Mouse (Mus musculus) spleen, adult 12 weeks (tissue): ENCODE results near the gene Mctp2.

Source experiments
- DNase-seq: peaks from one replicate; pipeline ENCODE4 v3.0.0; 2022; ENCODE audit warnings: low spot score

Gene Mctp2

DNA sequence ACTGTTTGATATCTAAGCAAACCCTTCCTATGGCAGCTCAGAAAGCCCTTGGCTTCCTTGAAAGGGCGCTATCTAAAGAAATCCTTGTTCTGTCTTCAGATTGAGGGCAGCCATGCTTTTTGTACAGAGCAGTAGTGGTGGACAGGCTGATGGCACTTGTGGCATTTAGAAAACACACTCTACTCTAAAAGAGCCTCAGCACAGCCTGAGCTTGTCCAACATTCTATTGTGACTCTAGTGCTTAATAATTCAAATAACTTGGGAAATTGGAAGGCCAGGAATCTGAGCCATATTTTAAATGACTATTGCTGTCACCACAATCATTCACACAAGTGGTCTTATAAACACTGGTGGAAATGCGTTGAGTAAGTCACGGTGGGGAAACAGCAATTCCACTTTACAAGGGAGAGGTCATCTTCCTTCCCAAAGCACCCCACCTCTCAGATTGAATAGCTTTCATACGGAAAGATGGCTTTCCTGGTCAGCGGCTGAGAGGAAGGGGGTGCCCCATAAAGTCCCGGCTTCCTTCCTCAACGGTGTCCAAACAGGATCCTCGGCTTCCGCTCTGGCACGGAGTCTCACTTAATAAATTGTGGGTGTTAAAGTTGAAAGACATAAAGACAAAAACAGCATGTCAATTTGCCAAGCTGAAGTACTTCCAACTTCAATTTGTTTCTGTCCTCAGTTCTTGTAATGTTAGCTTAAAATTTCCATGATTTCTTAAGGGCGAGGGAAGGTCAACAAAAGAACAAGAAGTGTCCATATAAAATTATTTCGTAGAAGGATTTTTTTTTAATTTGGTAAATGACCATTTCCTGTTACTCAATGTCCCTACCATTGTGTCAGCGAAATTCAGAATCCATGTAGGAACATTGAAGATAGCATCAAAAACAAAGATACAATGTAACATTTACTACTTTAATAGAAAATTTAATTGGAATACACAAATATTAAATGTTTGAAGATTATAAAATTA lies 140.4 kb downstream of the Mctp2 start:
- DNase-seq = no peak

DNA sequence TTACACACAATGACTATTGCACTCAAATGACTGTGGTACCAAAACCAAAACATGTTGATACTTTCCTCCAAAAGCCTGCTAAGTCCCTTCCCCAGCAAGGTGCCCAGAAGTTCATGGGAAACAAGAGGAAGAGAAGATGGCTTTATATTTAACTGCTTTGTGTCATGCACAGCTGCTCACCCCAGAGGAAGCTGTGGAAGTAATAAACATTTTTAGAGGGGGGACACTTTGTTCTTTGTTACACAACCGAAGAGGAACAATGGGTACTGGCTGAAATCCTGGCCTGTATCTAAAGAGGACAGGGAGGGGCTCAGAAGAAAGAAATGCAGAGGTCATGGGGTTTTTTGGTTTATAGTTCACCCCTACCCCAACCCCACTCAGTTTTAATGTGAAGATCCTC lies 144.2 kb downstream of the Mctp2 start:
- DNase-seq = no peak

GRCm38 (mm10) chr7:72159513-72160063 lies 146.8 kb downstream of the Mctp2 start:
- no peak for DNase-seq

GRCm38 (mm10) chr7:72150799-72151708 lies 155.4 kb downstream of the Mctp2 start:
- DNase-seq = no peak

DNA sequence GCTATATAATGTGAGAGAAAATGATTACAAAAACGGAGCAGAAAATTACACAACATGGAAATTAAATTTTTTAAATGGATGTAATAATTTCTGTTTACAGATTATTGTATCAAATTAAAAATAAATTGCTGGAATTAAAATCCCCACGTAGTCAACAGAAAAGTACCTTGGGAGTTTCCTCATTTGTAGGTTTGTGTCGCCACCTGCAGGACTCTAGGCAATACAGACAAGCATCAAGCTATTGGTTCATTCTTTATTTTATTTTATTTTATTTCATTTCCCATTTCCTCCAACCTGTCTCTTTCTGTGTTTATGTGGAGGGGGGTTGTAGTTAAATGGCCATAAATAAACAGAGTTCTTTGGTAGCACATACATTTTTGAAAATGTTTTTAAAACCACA lies 157.3 kb downstream of the Mctp2 start:
- DNase-seq = no peak

DNA sequence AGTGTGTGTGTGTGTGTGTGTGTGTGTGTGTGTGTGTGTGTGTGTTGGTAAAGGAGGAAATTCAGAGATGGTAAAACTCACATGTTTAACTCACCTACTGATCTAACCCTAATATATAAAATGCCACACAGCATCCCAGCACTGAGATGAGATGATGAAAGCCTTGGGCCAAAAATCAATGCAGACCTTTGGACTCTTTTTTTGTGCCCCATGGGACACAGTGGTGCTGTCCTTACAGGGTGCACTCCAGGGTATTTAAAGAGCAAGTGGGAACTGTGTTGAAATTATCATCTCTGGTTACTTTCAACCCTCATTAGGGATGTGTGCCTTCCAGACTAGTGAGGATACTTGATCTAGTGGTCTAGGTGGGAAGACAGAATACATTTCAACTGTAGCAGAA lies 159.6 kb downstream of the Mctp2 start:
- no peak for DNase-seq

- DNase-seq = no peak
These were observed 160.5 kb downstream of the Mctp2 start for GRCm38 (mm10) chr7:72145726-72146520.

GRCm38 (mm10) chr7:72138701-72139100 lies 167.7 kb downstream of the Mctp2 start:
- DNase-seq = no peak

- DNase-seq = no peak
These were observed 185.4 kb downstream of the Mctp2 start for GRCm38 (mm10) chr7:72120986-72121385.

- no peak for DNase-seq
These were observed 186.7 kb downstream of the Mctp2 start for GRCm38 (mm10) chr7:72119713-72120112.

- DNase-seq = no peak
These were observed 188.9 kb downstream of the Mctp2 start for GRCm38 (mm10) chr7:72117376-72118077.

GRCm38 (mm10) chr7:72115073-72115472 lies 191.3 kb downstream of the Mctp2 start:
- DNase-seq = no peak

DNA sequence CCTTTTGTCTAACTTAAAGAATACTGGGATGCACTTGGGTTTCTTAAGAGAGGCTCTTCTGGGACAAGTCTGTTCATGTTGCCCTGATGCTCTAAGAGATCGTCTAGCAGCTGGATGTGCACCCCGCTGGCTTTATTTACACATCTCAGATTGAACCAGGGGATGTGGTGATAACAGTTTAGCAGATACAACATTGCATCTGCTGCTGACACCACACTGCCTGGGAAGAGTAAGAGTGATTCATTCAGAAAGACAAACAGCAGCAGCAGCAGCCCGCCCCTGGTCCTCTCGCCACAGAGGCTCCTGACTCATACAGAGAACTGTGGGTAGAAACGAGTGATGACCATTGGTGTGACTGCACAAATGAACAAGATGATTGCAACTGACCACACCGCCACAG lies 195.8 kb downstream of the Mctp2 start:
- DNase-seq = no peak

DNA sequence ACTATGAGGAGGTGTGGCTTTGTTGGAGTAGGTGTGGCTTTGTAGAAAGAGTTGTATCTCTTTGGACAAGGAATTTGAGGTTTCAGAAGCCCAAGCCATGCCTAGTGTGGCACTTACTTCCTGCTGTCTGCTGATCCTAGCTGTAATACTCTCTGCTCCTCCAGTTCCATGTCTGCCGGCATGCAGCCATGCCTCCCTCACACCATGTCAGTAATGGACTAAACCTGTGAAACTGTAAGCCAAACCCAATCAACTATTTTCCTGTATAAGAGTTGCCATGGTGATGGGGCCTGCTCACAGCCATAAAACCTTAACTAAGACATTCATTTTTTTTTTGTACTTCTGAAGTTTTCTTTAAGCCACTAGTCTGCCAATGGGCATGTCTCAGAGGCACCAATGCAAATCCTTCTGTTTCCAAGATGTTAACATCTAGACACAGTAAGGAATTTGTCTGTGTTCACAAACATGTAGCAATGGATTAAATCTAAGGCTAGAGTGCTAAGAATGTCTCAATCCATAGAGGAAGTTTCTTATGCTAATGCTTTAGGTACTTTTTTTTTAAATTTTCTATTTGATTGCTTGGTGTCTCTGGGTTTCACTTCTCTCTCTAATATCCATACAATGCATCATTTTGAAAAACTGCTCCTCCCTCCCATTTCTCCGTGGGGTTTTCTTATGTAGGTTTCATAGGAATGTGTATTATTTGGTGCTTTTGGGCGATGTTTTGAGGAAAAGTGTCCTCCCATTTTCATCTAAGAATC lies 197.6 kb downstream of the Mctp2 start:
- DNase-seq = no peak

GRCm38 (mm10) chr7:72104170-72104569 lies 202.2 kb downstream of the Mctp2 start:
- DNase-seq = no peak

DNA sequence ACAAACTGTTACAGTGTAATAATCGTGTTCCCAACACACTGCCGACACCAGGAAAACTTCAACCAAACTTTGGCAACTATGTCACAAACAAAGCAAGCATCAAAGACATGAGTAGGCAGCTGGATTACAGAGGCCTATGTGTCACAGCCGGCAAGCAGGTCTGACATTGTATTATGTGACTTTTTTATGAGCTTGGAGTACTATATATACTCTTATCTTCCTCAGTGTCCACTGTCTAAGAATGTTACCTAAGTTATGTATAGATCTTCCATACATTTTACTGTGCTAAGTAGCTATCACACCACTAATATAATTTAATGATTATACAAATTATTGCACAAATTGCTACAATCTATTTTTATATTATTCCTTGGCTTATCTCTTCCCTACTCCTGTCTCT lies 202.8 kb downstream of the Mctp2 start:
- DNase-seq = no peak

- DNase-seq = no peak
These were observed 205.7 kb downstream of the Mctp2 start for GRCm38 (mm10) chr7:72100683-72101082.

DNA sequence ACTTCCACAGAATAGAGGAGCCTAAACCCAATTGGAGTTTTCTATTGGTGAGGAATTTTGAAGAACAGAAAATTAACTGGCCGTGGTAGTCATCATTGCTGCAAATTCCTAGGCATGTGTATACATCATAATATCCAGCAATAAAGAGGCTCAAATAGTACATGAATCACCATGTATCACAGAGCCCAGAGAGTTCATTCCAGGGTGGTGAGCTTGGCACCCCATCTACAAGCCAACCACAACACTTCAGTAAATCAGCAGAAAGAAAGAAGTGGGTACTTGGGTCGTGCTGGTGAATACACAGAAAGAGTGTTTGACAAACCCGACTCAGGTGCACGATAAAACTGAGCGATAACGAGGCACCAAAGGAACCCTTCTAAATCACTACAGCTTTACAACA lies 207.8 kb downstream of the Mctp2 start:
- no peak for DNase-seq

DNA sequence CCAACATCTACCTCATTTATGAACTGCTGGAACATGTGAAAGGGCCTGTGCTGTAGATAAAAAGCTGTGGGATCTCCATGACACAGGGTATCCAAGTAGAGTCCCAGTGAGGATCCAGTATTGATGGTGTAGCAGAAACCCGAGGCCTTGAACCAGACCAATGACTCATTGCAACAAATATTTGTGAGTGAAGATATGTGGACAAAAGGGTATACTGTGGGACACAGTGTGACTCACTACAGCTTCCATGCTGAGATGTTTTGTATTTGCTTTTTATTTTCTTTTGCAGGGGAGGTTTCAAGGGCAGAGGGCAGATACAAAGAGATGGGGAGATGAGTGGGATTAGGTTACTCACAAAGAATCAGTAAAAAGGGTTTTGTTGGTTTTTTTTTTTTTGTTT lies 209.4 kb downstream of the Mctp2 start:
- DNase-seq = no peak

DNA sequence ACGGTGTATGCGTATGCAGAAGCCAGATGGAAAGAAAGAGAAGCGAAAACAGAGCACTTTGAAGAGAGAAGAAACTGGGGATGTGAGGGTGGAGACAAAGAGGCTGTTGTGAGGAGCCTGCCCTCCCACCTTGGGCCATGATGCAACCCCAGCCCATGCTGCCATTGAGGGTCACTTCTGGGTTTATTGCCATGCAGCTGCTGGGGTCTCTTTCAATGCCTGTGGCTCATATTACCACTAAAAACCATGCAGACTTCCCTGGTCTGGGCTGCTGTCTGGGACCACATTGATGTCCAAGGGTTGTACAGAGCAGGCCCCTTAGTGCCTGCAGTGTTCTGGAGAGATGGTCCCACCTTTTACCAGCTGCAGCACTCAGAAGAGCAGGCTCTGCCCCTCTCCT lies 210.0 kb downstream of the Mctp2 start:
- no peak for DNase-seq
